Mouse (Mus musculus) liver, embryonic 15.5 days (tissue): Measurements from ENCODE around the gene Tulp2. TPM values are rescaled to one million over a fixed set of nuclear protein-coding genes. Genes with fewer than 3 reads are reported as not detected.

Experiments used
- ATAC-seq: fragments of 200-750 bp; cut with Nextera tagmentation; 2 replicates; pipeline ENCODE4 v1.8.0; 2017; ENCODE audit warnings: moderate number of reproducible peaks, mild to moderate bottlenecking, moderate library complexity; ENCODE audit not compliant: insufficient read depth
- H3K27ac ChIP-seq: fragments of 300-500 bp; sonication (generic); replicated peaks from 2 replicates; pipeline ENCODE4 v1.5.1; 2015; ENCODE audit warnings: mild to moderate bottlenecking, inconsistent platforms
- H3K27me3 ChIP-seq: fragments of 300-500 bp; sonication (generic); 2 replicates; pipeline ENCODE4 v1.6.1; 2015; ENCODE audit warnings: mild to moderate bottlenecking, inconsistent platforms
- H3K36me3 ChIP-seq: fragments of 300-500 bp; sonication (generic); replicated peaks from 2 replicates; pipeline ENCODE4 v1.6.1; 2015; ENCODE audit warnings: moderate library complexity, mild to moderate bottlenecking, inconsistent platforms
- H3K4me1 ChIP-seq: fragments of 300-500 bp; sonication (generic); replicated peaks from 2 replicates; pipeline ENCODE4 v1.6.1; 2015; ENCODE audit warnings: inconsistent platforms
- H3K4me2 ChIP-seq: fragments of 300-500 bp; sonication (generic); 2 replicates; pipeline ENCODE4 v1.6.1; 2015; ENCODE audit warnings: moderate library complexity, mild to moderate bottlenecking, inconsistent platforms
- H3K4me3 ChIP-seq: fragments of 300-500 bp; sonication (generic); replicated peaks from 2 replicates; pipeline ENCODE4 v1.5.1; 2015; ENCODE audit warnings: mild to moderate bottlenecking, inconsistent platforms
- H3K9ac ChIP-seq: fragments of 300-500 bp; sonication (generic); 2 replicates; pipeline ENCODE4 v1.6.1; 2015; ENCODE audit warnings: moderate library complexity, mild to moderate bottlenecking, inconsistent platforms
- H3K9me3 ChIP-seq: fragments of 300-500 bp; sonication (generic); replicated peaks from 2 replicates; pipeline ENCODE4 v1.6.1; 2016; ENCODE audit warnings: inconsistent platforms
- WGBS: fragments of 180-500 bp; shearing (Covaris S2); methylation state at CpG from one replicate; pipeline ENCODE4 v1.1.7; 2015; ENCODE audit warnings: mixed read lengths; ENCODE audit not compliant: insufficient replicate concordance; 5-methylcytosine and 5-hydroxymethylcytosine counted together
- polyA plus RNA-seq: library from polyadenylated mRNA; unstranded; fragments of >200 nt; fragmentation: Nextera tagmentation; extraction: Ambion mirVana; gene quantifications from 2 replicates; pipeline ENCODE4 v1.2.1, GENCODE M21; 2015

Tulp2 gene
- polyA plus RNA-seq, 1 experiment from 2014 or later = 0.58 TPM

GRCm38 (mm10) chr7:45555787-45556186 is 74.1 kb downstream of the Tulp2 start:
- no peak for ATAC-seq
- no peaks in the 10 kb centered on the region for H3K9me3 ChIP-seq
- no peaks in the 10 kb centered on the region for H3K27me3 ChIP-seq
- H3K36me3 ChIP-seq = no peaks in the 10 kb centered on the region
- H3K4me1 ChIP-seq = peaks cover 15% of the 10 kb centered on the region
- H3K27ac ChIP-seq = no peak overlapping the region
- 17% methylated on average over 8 of the region's 8 CpGs for WGBS
- no peak overlapping the region for H3K4me3 ChIP-seq
- no peak overlapping the region for H3K9ac ChIP-seq
- no peak overlapping the region for H3K4me2 ChIP-seq

DNA sequence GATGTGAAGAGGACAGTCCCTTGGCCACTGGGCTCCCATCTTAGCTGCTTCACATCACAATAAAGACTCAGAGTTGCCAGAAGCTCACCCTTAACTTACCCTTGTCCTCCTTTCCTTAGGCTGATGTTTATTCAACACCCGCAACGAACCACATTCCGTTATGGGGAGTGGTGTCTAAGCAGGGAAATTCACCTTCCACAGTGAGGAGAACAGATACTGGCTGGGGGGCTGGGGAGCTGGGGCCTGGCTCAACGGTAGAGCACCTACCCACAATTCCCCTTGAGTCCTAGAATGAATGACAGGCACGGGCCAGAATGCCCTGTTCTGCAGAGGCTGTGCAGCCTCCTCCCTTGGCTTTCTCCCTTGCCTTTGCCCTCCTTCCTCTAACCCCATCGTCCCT is 77.2 kb downstream of the Tulp2 start:
- Histone ChIP-seq H3K9me3 (no peaks in the 10 kb centered on the region), H3K4me2 (no peak overlapping the region), H3K4me1 (peaks cover 29% of the 10 kb centered on the region), H3K4me3 (no peak overlapping the region), H3K27ac (no peak overlapping the region), H3K27me3 (no peaks in the 10 kb centered on the region), H3K9ac (no peak overlapping the region), H3K36me3 (no peaks in the 10 kb centered on the region)
- 41% methylated on average over 6 of the region's 6 CpGs for WGBS
- ATAC-seq = no peak

DNA sequence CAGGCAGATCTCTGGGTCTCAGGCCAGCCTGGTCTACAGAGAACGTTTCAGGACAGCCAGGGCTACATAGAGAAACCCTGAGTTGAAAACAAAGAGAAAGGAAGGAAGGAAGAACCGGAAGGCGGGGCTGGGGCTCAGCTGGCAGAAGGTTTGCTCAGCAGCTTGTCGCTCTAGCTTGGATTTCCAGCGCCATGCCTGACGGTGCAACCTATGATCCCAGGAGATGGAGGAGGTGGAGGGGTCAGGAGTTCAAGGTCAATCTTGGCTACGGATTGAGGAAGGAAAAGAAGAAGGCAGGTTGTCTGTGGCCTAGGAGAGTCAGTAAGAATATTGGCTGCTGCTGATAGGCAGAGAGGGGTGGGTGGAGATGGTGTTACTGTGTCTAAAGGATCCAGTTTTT is 78.6 kb downstream of the Tulp2 start:
- H3K27ac ChIP-seq = no peak overlapping the region
- H3K9me3 ChIP-seq = no peaks in the 10 kb centered on the region
- ATAC-seq = no peak
- no peaks in the 10 kb centered on the region for H3K27me3 ChIP-seq
- peak overlapping the region; percentile 2; the same call in 1 of the 2 replicates for H3K4me2 ChIP-seq
- no peak overlapping the region for H3K4me3 ChIP-seq
- H3K36me3 ChIP-seq = no peaks in the 10 kb centered on the region
- H3K4me1 ChIP-seq = peaks cover 35% of the 10 kb centered on the region
- H3K9ac ChIP-seq = no peak overlapping the region
- WGBS = 44% methylated on average over 7 of the region's 7 CpGs

DNA sequence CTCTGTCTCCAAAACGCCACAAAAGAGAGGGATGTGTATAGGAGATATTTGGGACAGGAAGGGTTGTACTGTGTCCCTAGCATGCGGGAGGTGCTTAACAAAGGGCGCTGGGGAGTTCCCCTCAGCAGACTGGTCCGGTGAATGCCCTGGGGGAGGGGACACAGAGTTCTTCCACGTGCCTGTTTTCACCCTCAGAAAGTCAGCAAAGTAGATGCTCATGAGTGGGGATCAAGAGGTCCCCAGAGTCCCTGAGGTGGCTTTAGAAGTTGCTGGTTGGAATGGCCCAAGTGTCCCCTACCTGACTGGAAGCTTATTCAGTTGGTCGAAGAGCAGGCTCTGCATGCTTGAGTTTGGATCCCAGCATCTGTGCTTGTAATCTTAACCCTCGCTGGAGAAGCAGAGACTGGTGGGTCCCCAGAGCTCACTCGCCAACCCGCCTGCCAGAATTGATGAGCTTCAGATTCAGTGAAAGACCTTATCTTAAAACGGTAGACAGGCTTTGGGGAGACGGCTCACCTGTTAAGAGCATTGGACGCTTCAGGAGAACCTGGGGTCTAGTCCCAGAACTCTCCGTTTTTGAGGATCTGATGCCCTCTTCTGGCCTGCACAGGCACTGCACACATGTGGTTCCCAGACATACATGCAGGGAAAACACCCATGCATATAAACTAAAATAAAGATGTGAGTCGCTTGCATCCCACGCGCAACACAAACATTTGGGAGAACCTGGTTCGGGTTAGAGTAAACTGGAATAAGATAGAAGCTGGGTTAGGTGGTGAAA is 79.4 kb downstream of the Tulp2 start:
- peaks cover 35% of the 10 kb centered on the region for H3K4me1 ChIP-seq
- H3K27ac ChIP-seq = 0 out of 2 replicates have a peak overlapping the region, but pooled peaks have one; percentile 61
- WGBS = 9% methylated on average over 17 of the region's 17 CpGs
- no peaks in the 10 kb centered on the region for H3K27me3 ChIP-seq
- ATAC-seq = peak; percentile 55; the same call in 1 of the 2 replicates
- H3K4me2 ChIP-seq = peak overlapping the region; percentile 69
- no peaks in the 10 kb centered on the region for H3K36me3 ChIP-seq
- no peaks in the 10 kb centered on the region for H3K9me3 ChIP-seq
- H3K9ac ChIP-seq = peak overlapping the region; percentile 46; the same call in 1 of the 2 replicates
- peak overlapping the region; percentile 32 for H3K4me3 ChIP-seq

DNA sequence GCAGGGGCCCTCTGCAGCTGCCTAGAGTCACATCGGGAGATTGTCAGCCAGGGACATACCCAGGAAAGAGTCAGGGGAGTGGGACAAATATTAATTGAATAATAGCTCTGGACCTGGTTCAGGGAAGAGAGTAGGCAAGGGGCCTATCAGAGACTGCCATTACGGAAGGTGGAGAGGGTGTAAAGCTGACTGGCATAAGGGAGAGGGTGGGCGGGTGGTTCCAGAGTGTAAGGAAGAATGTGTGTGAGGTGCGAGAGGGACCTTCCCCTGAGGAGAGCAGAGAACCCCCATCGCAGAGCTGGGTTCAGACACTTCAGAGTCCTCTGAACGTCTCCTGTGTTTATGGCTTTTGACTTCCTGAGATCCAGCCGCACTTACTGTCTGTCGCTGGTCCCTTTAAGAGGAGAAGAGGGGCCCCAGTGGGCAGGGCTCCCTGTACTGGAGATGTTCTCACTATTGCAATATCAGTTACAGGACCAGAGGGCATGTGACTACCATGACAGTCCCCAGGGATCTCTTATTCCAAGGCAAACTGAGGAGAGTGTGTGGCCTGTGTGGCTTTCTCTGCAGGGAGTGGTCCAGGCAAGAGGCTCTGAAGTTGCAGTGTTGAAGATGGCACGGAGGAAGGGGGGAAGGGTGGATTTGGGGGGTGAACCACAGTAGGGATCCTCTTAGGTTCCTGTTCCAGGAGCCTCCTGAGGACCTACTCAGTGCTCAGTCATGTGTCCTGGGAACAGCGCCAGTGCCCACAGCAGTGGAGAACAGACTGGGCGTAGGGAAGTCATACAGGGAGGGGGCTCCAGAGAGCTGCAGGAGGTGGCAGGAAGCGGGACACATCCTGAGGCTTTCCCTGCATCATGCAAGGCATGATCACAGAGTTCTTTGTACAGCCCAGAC is 80.2 kb downstream of the Tulp2 start:
- Histone ChIP-seq H3K4me3 (peak overlapping the region; percentile 32), H3K4me1 (peaks cover 37% of the 10 kb centered on the region)
- peak; percentile 72 for ATAC-seq

GRCm38 (mm10) chr7:45564811-45565210 is 83.1 kb downstream of the Tulp2 start:
- Histone ChIP-seq H3K9me3 (no peaks in the 10 kb centered on the region), H3K27me3 (no peaks in the 10 kb centered on the region), H3K9ac (no peak overlapping the region), H3K27ac (no peak overlapping the region), H3K4me2 (no peak overlapping the region), H3K4me3 (no peak overlapping the region), H3K36me3 (no peaks in the 10 kb centered on the region), H3K4me1 (peaks cover 65% of the 10 kb centered on the region)
- WGBS = 68% methylated on average over 2 of the region's 2 CpGs
- no peak for ATAC-seq

More for the DNA sequence above, 80.2 kb downstream of the Tulp2 start:
- no peaks in the 10 kb centered on the region for H3K27me3 ChIP-seq
- H3K4me2 ChIP-seq = peak overlapping the region; percentile 69
- 27% methylated on average over 12 of the region's 12 CpGs for WGBS
- H3K36me3 ChIP-seq = no peaks in the 10 kb centered on the region
- H3K27ac ChIP-seq = peak overlapping the region; percentile 61
- H3K9me3 ChIP-seq = no peaks in the 10 kb centered on the region
- peak overlapping the region; percentile 46 for H3K9ac ChIP-seq

GRCm38 (mm10) chr7:45565446-45565845 is 83.8 kb downstream of the Tulp2 start:
- no peak overlapping the region for H3K9ac ChIP-seq
- H3K36me3 ChIP-seq = no peaks in the 10 kb centered on the region
- no peaks in the 10 kb centered on the region for H3K9me3 ChIP-seq
- no peak for ATAC-seq
- H3K4me1 ChIP-seq = peaks cover 68% of the 10 kb centered on the region
- H3K4me3 ChIP-seq = no peak overlapping the region
- WGBS = 77% methylated on average over 9 of the region's 9 CpGs
- H3K27me3 ChIP-seq = no peaks in the 10 kb centered on the region
- H3K4me2 ChIP-seq = no peak overlapping the region
- H3K27ac ChIP-seq = no peak overlapping the region

- no peak overlapping the region for H3K4me3 ChIP-seq
These were observed 85.6 kb downstream of the Tulp2 start for GRCm38 (mm10) chr7:45567112-45567779.

GRCm38 (mm10) chr7:45567780-45568516 is 86.3 kb downstream of the Tulp2 start:
- 1% methylated on average over 24 of the region's 24 CpGs for WGBS
- H3K27me3 ChIP-seq = no peaks in the 10 kb centered on the region
- peak overlapping the region; percentile 81 for H3K27ac ChIP-seq
- H3K9ac ChIP-seq = peak overlapping the region; percentile 48
- no peaks in the 10 kb centered on the region for H3K9me3 ChIP-seq
- peak; percentile 95 for ATAC-seq
- peak overlapping the region; percentile 57 for H3K4me3 ChIP-seq
- no peaks in the 10 kb centered on the region; the same call in 1 of the 2 replicates for H3K36me3 ChIP-seq
- H3K4me2 ChIP-seq = peak overlapping the region; percentile 83
- peaks cover 70% of the 10 kb centered on the region for H3K4me1 ChIP-seq

More at GRCm38 (mm10) chr7:45567112-45567779, 85.6 kb downstream of the Tulp2 start:
- peak overlapping the region; percentile 81 for H3K27ac ChIP-seq
- no peaks in the 10 kb centered on the region for H3K27me3 ChIP-seq
- H3K9me3 ChIP-seq = no peaks in the 10 kb centered on the region
- WGBS = 74% methylated on average over 8 of the region's 8 CpGs
- H3K9ac ChIP-seq = peak overlapping the region; percentile 48
- peaks cover 68% of the 10 kb centered on the region for H3K4me1 ChIP-seq
- peak overlapping the region; percentile 83 for H3K4me2 ChIP-seq
- ATAC-seq = no peak
- H3K36me3 ChIP-seq = no peaks in the 10 kb centered on the region; the same call in 1 of the 2 replicates
